Comparison of ENCODE assay signal across 9 mouse cellular contexts in the genomic region with DNA sequence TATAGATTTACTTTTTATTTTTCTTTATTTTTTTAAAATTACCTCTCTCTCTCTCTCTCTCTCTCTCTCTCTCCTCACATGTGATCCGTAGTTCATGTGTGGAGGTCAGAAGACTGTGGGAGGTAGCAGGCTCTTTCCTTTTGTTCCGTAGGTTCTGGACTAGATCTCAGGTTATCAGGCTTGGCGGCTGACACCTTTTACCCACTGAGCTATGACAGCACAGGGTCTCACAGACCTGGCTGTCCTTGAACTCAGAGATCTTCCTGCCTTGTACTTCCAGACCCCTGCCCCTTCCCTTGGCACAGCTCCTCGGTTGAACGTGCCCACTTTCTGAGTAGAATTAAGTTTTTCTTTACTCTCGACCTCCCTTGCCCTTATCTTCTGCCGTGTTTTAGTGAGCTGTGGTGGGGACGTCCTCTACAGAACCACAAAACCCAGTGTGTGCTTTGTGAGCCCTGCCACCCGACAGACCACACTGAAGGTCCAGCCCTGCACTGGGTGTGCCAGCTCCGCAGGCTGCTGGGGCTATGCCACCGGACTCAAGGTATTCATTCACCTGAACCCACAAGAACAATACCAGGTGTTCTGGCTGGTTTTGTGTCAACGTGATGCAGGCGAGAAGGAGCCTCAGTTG. TPM values are rescaled to one million over a fixed set of nuclear protein-coding genes. Genes with fewer than 3 reads are reported as not detected.
DNase-seq lines count a peak whose midpoint lies in the region; ATAC-seq and TF ChIP-seq lines count a peak whose summit lies in the region.
"Had no signal": no experiment of that assay in that cellular context is flagged by ENCODE, and none has a peak within 500 bp of the region (broad histone marks: within the 10 kb centered on the region; RNA-seq: fewer than 3 reads in every experiment).

No protein-coding gene starts in this region.

- peak overlapping the region; percentile 79 for H3K27ac ChIP-seq in heart, embryonic 10.5 days
- H3K27ac ChIP-seq in CH12.LX (ENCODE audit: insufficient read depth, low read depth): no peak overlapping the region
- 0 out of 2 replicates have a peak overlapping the region, but pooled peaks have one; percentile 11 for H3K27ac ChIP-seq in heart, embryonic 16.5 days (ENCODE audit: low read length)
- 0 out of 2 replicates have a peak overlapping the region, but pooled peaks have one; percentile 51 for H3K27ac ChIP-seq in liver, embryonic 15.5 days (replicated peaks)

- no peaks in the 10 kb centered on the region for H3K27me3 ChIP-seq in heart, embryonic 10.5 days (ENCODE audit: insufficient read depth, poor library complexity, severe bottlenecking)
- peaks cover 23% of the 10 kb centered on the region for H3K27me3 ChIP-seq in CH12.LX (replicated peaks)
- no peaks in the 10 kb centered on the region for H3K27me3 ChIP-seq in heart, embryonic 16.5 days (ENCODE audit: control insufficient read depth, insufficient read depth, low read length)
- H3K27me3 ChIP-seq in liver, embryonic 15.5 days: peaks cover 12% of the 10 kb centered on the region; the same call in 1 of the 2 replicates

- TF ChIP-seq EP300 in CH12.LX (IDR thresholded peaks at IDR 0.05; ENCODE audit: low read length): no peak

- TF ChIP-seq RAD21 in CH12.LX (IDR thresholded peaks at IDR 0.05; ENCODE audit: low read depth, low read length): no peak

- 51% methylated on average over 13 of the region's 13 CpGs for WGBS in heart, embryonic 10.5 days
- 52% methylated on average over 13 of the region's 13 CpGs for WGBS in heart, embryonic 16.5 days
- 16% methylated on average over 13 of the region's 13 CpGs for WGBS in liver, embryonic 15.5 days (ENCODE audit: insufficient replicate concordance)

- DNase-seq in heart, embryonic 10.5 days (ENCODE audit: low spot score): no peak
- DNase-seq in heart, postnatal 25 days (ENCODE audit: low spot score): no peak
- DNase-seq in CH12.LX (ENCODE audit: extremely low read depth): no peak
- no peak for DNase-seq in frontal cortex, postnatal 10 days (ENCODE audit: low spot score in 2 of 2)
- no peak for DNase-seq in layer of hippocampus, adult 8-10 months (ENCODE audit: low spot score in 2 of 2)

- no peaks in the 10 kb centered on the region for H3K79me2 ChIP-seq in CH12.LX (replicated peaks; ENCODE audit: control insufficient read depth, extremely low read depth, insufficient read depth, poor library complexity, severe bottlenecking)

- in situ Hi-C loops in CH12.LX (cut with MboI; ENCODE audit: low pct_ligation_motif_present, low pct_unique_long_range_greater_than_20kb, low sequenced_read_pairs): no loop called here

- H3K4me1 ChIP-seq in heart, embryonic 10.5 days: peaks cover 38% of the 10 kb centered on the region
- H3K4me1 ChIP-seq in CH12.LX (ENCODE audit: control insufficient read depth in 1 of 2, insufficient read depth in 2 of 2): peaks cover 25 to 58% of the 10 kb centered on the region in 2 experiments
- peaks cover 28% of the 10 kb centered on the region for H3K4me1 ChIP-seq in heart, embryonic 16.5 days (ENCODE audit: control insufficient read depth, insufficient read depth, low read length)
- H3K4me1 ChIP-seq in liver, embryonic 15.5 days (replicated peaks): peaks cover 31% of the 10 kb centered on the region

- no peak for TF ChIP-seq CTCF in CH12.LX (conservative IDR thresholded peaks at IDR 0.05 in 1 of 2, IDR thresholded peaks at IDR 0.05 in 1 of 2; ENCODE audit: low read depth in 2 of 2, low read length in 2 of 2)

- peak overlapping the region; percentile 44 for H3K4me3 ChIP-seq in heart, embryonic 10.5 days
- no peak overlapping the region for H3K4me3 ChIP-seq in CH12.LX (replicated peaks in 1 of 3; ENCODE audit: low read depth in 2 of 3, low read length in 2 of 3, poor library complexity in 1 of 3)
- H3K4me3 ChIP-seq in heart, embryonic 16.5 days (ENCODE audit: low read length): peak overlapping the region; percentile 48
- peak overlapping the region; percentile 33 for H3K4me3 ChIP-seq in liver, embryonic 15.5 days (replicated peaks)

- dilution Hi-C loops in CH12.LX (cut with MboI; ENCODE audit: extremely low pct_ligation_motif_present, extremely low pct_unique_long_range_greater_than_20kb, low sequenced_read_pairs): no loop called here

- peak overlapping the region; percentile 26 for H3K4me2 ChIP-seq in CH12.LX (ENCODE audit: insufficient read depth, low read depth, poor library complexity, severe bottlenecking)
- peak overlapping the region; percentile 74 for H3K4me2 ChIP-seq in heart, embryonic 16.5 days (ENCODE audit: low read depth, low read length)
- peak overlapping the region; percentile 45 for H3K4me2 ChIP-seq in liver, embryonic 15.5 days

- ATAC-seq in heart, embryonic 16.5 days (replicated peaks; ENCODE audit: extremely low read depth, insufficient read depth, low FRiP score): no peak
- ATAC-seq in liver, embryonic 15.5 days (ENCODE audit: insufficient read depth): no peak
- no peak for ATAC-seq in erythroid progenitor cell, adult 5-6 weeks (replicated peaks; ENCODE audit: low FRiP score, poor library complexity, severe bottlenecking)

- H3K9me3 ChIP-seq in heart, embryonic 10.5 days: no peaks in the 10 kb centered on the region
- H3K9me3 ChIP-seq in CH12.LX (replicated peaks; ENCODE audit: low read length): peaks cover 7% of the 10 kb centered on the region
- H3K9me3 ChIP-seq in heart, embryonic 16.5 days (replicated peaks; ENCODE audit: control insufficient read depth, low read length): no peaks in the 10 kb centered on the region
- H3K9me3 ChIP-seq in liver, embryonic 15.5 days (replicated peaks): no peaks in the 10 kb centered on the region

- H3K36me3 ChIP-seq in heart, embryonic 10.5 days: no peaks in the 10 kb centered on the region
- no peaks in the 10 kb centered on the region for H3K36me3 ChIP-seq in CH12.LX (replicated peaks in 1 of 2; ENCODE audit: control insufficient read depth in 1 of 2, insufficient read depth in 1 of 2, low read length in 1 of 2)
- H3K36me3 ChIP-seq in heart, embryonic 16.5 days (ENCODE audit: control insufficient read depth, insufficient read depth): no peaks in the 10 kb centered on the region
- no peaks in the 10 kb centered on the region for H3K36me3 ChIP-seq in liver, embryonic 15.5 days (replicated peaks)

- no peak overlapping the region for H3K9ac ChIP-seq in CH12.LX (ENCODE audit: insufficient read depth, low read depth)
- 0 out of 2 replicates have a peak overlapping the region, but pooled peaks have one; percentile 52 for H3K9ac ChIP-seq in heart, embryonic 16.5 days (ENCODE audit: low read length)
- H3K9ac ChIP-seq in liver, embryonic 15.5 days: 0 out of 2 replicates have a peak overlapping the region, but pooled peaks have one; percentile 15

- no peak for TF ChIP-seq POLR2A in CH12.LX (IDR thresholded peaks at IDR 0.05; ENCODE audit: low read depth, low read length)

- intact Hi-C loops in heart, postnatal 25 days (cut with DNase I): loop anchor here (5.0 kb wide), 1 partner anchor 94 kb away; the partner anchor contains the start of gene Grasp

TF ChIP-seq in CH12.LX, 34 proteins besides CTCF, POLR2A, EP300 and RAD21 (continues in another document):
- TF ChIP-seq ZC3H11A (IDR thresholded peaks at IDR 0.05; ENCODE audit: low read depth, low read length) (no peak), SMC3 (IDR thresholded peaks at IDR 0.05; ENCODE audit: low read depth, low read length) (no peak), JUND (conservative IDR thresholded peaks at IDR 0.05; ENCODE audit: low read depth, low read length) (no peak), MAZ (IDR thresholded peaks at IDR 0.05; ENCODE audit: low read depth, low read length) (no peak), ZKSCAN1 (IDR thresholded peaks at IDR 0.05; ENCODE audit: borderline replicate concordance, low read depth, low read length) (no peak), CHD2 (IDR thresholded peaks at IDR 0.05; ENCODE audit: low read length) (no peak), ELF1 (IDR thresholded peaks at IDR 0.05; ENCODE audit: low read depth, low read length) (no peak), USF2 (conservative IDR thresholded peaks at IDR 0.05; ENCODE audit: low read depth, low read length) (no peak)

RNA-seq across cellular contexts. Expression of gene 6030408B16Rik, which starts 23.4 kb away (rescaled TPM):
- polyA plus RNA-seq in heart, embryonic 10.5 days (2016; fragmentation: Nextera tagmentation; extraction: Ambion mirVana): 0.49 and 1.8 TPM in 2 replicates
- 1 to 10 TPM; 1.3 to 1.5 TPM for total RNA-seq in heart, postnatal 25 days (2021)
- total RNA-seq in CH12.LX (2012; rRNA removed) (0.13 TPM in 1 of 2 replicates, not detected in the other), CH12.LX (2014; rRNA removed) (0.17 and 0.20 TPM in 2 replicates)
- not detected in 2 replicates for polyA plus RNA-seq in CH12.LX (2012; ENCODE audit: insufficient read length, low read depth)
- polyA plus RNA-seq in heart, embryonic 16.5 days (2015; fragmentation: Nextera tagmentation; extraction: Ambion mirVana): 2.8 and 7.1 TPM in 2 replicates
- 0.30 and 0.81 TPM in 2 replicates for polyA plus RNA-seq in liver, embryonic 15.5 days (2015; fragmentation: Nextera tagmentation; extraction: Ambion mirVana)
- total RNA-seq in erythroid progenitor cell, adult 5-6 weeks (2015; ENCODE audit: low replicate concordance): not detected in 2 replicates
- total RNA-seq in erythroid progenitor cell, adult 5-6 weeks (2017; ENCODE audit: low replicate concordance): not detected in 2 replicates
- under 1 TPM in 3 of 4 experiments, not detected in 1; 0.26 to 0.55 (median 0.54) TPM for total RNA-seq in layer of hippocampus, adult 8-10 months (2022)
- total RNA-seq: gastrocnemius, adult 8-10 months had no signal

RNA-seq across cellular contexts. Expression of gene Atg101, which starts 32.3 kb away (rescaled TPM):
- polyA plus RNA-seq in heart, embryonic 10.5 days (2016; fragmentation: Nextera tagmentation; extraction: Ambion mirVana): 59.5 and 77.0 TPM in 2 replicates
- total RNA-seq in heart, postnatal 25 days (2021): 10 to 100 TPM; 21.5 to 25.0 TPM
- 56.9 and 58.8 TPM in 2 replicates for total RNA-seq in CH12.LX (2012; rRNA removed)
- total RNA-seq in CH12.LX (2014; rRNA removed): 61.2 and 61.3 TPM in 2 replicates
- polyA plus RNA-seq in CH12.LX (2012; ENCODE audit: insufficient read length, low read depth): 49.1 and 55.9 TPM in 2 replicates
- 64.5 and 68.9 TPM in 2 replicates for polyA plus RNA-seq in heart, embryonic 16.5 days (2015; fragmentation: Nextera tagmentation; extraction: Ambion mirVana)
- polyA plus RNA-seq in liver, embryonic 15.5 days (2015; fragmentation: Nextera tagmentation; extraction: Ambion mirVana): 25.5 and 27.3 TPM in 2 replicates
- 1.4 TPM in 1 of 2 replicates, not detected in the other for total RNA-seq in erythroid progenitor cell, adult 5-6 weeks (2015; ENCODE audit: low replicate concordance)
- 5.8 and 11.4 TPM in 2 replicates for total RNA-seq in erythroid progenitor cell, adult 5-6 weeks (2017; ENCODE audit: low replicate concordance)
- 10 to 100 TPM; 43.4 to 48.1 (median 46.1) TPM for total RNA-seq in layer of hippocampus, adult 8-10 months (2022)

RNA-seq across cellular contexts. Expression of gene Krt80, which starts 53.6 kb away (rescaled TPM):
- 0.80 and 1.7 TPM in 2 replicates for polyA plus RNA-seq in heart, embryonic 10.5 days (2016; fragmentation: Nextera tagmentation; extraction: Ambion mirVana)
- 1 to 10 TPM; 2.0 to 2.2 TPM for total RNA-seq in heart, postnatal 25 days (2021)
- not detected in 2 replicates for total RNA-seq in CH12.LX (2012; rRNA removed)
- total RNA-seq in CH12.LX (2014; rRNA removed): not detected in 2 replicates
- 0.20 TPM in 1 of 2 replicates, not detected in the other for polyA plus RNA-seq in CH12.LX (2012; ENCODE audit: insufficient read length, low read depth)
- 8.7 and 9.0 TPM in 2 replicates for polyA plus RNA-seq in heart, embryonic 16.5 days (2015; fragmentation: Nextera tagmentation; extraction: Ambion mirVana)
- 0.43 and 0.44 TPM in 2 replicates for polyA plus RNA-seq in liver, embryonic 15.5 days (2015; fragmentation: Nextera tagmentation; extraction: Ambion mirVana)
- total RNA-seq in erythroid progenitor cell, adult 5-6 weeks (2015; ENCODE audit: low replicate concordance): 0.42 and 4.7 TPM in 2 replicates
- 0.90 and 2.5 TPM in 2 replicates for total RNA-seq in erythroid progenitor cell, adult 5-6 weeks (2017; ENCODE audit: low replicate concordance)
- total RNA-seq in layer of hippocampus, adult 8-10 months (2022): under 1 TPM in 3 of 4 experiments, not detected in 1; 0.17 to 0.48 (median 0.43) TPM

Comparison
In these comparisons a context has a peak if more than half of its experiments do, and no peak if none do; other contexts are left out.
1. H3K4me3 ChIP-seq: peak in heart, embryonic 10.5 days (single experiment), heart, embryonic 16.5 days (single experiment) and liver, embryonic 15.5 days (single experiment); none in CH12.LX (0 of 3).
2. Peak in every context shown above with its lines, with median percentiles within 50 percentile points of each other: H3K4me2 ChIP-seq.